Mouse (Mus musculus) kidney, embryonic 16.5 days (tissue): Measurements from ENCODE around the gene Acly. TPM values are rescaled to one million over a fixed set of nuclear protein-coding genes. Genes with fewer than 3 reads are reported as not detected.
"Not testable (repeated sequence)": the region's sequence is repeated elsewhere in the genome, so short reads cannot be mapped to it uniquely, and the experiment has no call there.

Experiments
- ATAC-seq: fragments of 200-750 bp; cut with Nextera tagmentation; 2 replicates; pipeline ENCODE4 v1.8.0; 2017; ENCODE audit warnings: moderate TSS enrichment; ENCODE audit not compliant: low FRiP score, low TSS enrichment
- H3K27ac ChIP-seq: fragments of 300-500 bp; sonication (generic); 2 replicates; pipeline ENCODE4 v1.5.1; 2014; ENCODE audit warnings: low read length
- H3K27me3 ChIP-seq: fragments of 300-500 bp; sonication (generic); 2 replicates; pipeline ENCODE4 v1.6.1; 2014; ENCODE audit warnings: low read length, control low read depth, mixed read lengths; ENCODE audit not compliant: insufficient read depth
- H3K36me3 ChIP-seq: fragments of 300-500 bp; sonication (generic); 2 replicates; pipeline ENCODE4 v1.6.1; 2014; ENCODE audit warnings: low read length, control low read depth, mixed read lengths; ENCODE audit not compliant: insufficient read depth
- H3K4me1 ChIP-seq: fragments of 300-500 bp; sonication (generic); 2 replicates; pipeline ENCODE4 v1.6.1; 2014; ENCODE audit warnings: low read length, control low read depth, mixed read lengths; ENCODE audit not compliant: insufficient read depth
- H3K4me2 ChIP-seq: fragments of 300-500 bp; sonication (generic); replicated peaks from 2 replicates; pipeline ENCODE4 v1.6.1; 2014; ENCODE audit warnings: low read depth, low read length
- H3K4me3 ChIP-seq: fragments of 300-500 bp; sonication (generic); 2 replicates; pipeline ENCODE4 v1.5.1; 2014; ENCODE audit warnings: mild to moderate bottlenecking, low read length
- H3K9ac ChIP-seq: fragments of 300-500 bp; sonication (generic); replicated peaks from 2 replicates; pipeline ENCODE4 v1.6.1; 2014; ENCODE audit warnings: low read length
- H3K9me3 ChIP-seq: fragments of 300-500 bp; sonication (generic); 2 replicates; pipeline ENCODE4 v1.6.1; 2016; ENCODE audit warnings: low read length, control low read depth
- WGBS: fragments of 180-500 bp; shearing (Covaris S2); extraction: QIAGEN DNeasy Blood & Tissue Kit; methylation state at CpG from one replicate; pipeline ENCODE4 v1.1.7; 2014; 5-methylcytosine and 5-hydroxymethylcytosine counted together
- polyA plus RNA-seq: library from polyadenylated mRNA; unstranded; fragments of >200 nt; fragmentation: Nextera tagmentation; extraction: Ambion mirVana; gene quantifications from 2 replicates; pipeline ENCODE4 v1.2.1, GENCODE M21; 2015

The Acly gene
- polyA plus RNA-seq, 1 experiment from 2014 or later: 173 TPM

DNA sequence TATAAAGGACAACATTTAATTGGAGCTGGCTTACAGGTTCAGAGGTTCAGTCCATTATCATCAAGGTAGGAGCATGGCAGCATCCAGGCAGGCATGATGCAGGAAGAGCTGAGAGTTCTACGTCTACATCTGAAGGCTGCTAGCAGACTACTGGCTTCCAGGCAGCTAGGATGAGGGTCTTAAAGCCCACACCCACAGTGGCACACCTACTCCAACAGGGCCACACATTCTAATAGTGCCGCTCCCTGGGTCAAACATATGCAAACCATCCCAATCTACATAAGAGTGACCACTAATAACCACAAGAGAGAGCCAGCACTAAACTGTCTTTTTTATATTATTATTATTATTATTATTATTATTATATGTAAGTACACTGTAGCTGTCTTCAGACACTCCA lies 6.6 kb upstream of the Acly start:
- not testable (repeated sequence) for H3K4me2 ChIP-seq, H3K27ac ChIP-seq, H3K9me3 ChIP-seq, H3K9ac ChIP-seq, ATAC-seq, H3K36me3 ChIP-seq, H3K4me1 ChIP-seq, H3K27me3 ChIP-seq, H3K4me3 ChIP-seq
- 76% methylated on average over 2 of the region's 2 CpGs for WGBS

DNA sequence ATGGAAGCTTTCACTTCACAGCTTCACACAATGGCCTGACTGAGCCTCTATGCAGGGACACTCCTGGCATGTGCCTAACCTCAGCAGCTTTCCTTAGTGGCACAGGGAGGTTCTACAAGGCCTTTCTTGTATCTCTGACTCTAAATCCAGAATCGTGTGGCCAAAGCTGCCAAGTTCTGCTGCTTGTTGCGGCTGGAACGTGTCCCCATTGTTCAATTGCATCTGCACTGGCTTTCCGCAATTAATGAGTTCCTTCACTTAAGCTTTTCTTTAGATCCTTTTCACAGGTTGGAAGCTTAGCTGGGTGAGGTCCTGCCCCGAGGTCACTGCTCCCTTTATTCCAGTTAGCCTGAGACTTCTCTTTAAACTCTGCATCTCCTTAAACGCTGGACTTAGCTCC lies 6.1 kb upstream of the Acly start:
- no peaks in the 10 kb centered on the region for H3K27me3 ChIP-seq
- ATAC-seq: no peak
- H3K36me3 ChIP-seq: no peaks in the 10 kb centered on the region
- no peak overlapping the region for H3K27ac ChIP-seq
- no peak overlapping the region for H3K9ac ChIP-seq
- H3K4me3 ChIP-seq: no peak overlapping the region
- H3K4me1 ChIP-seq: no peaks in the 10 kb centered on the region
- H3K9me3 ChIP-seq: no peaks in the 10 kb centered on the region
- 86% methylated on average over 6 of the region's 6 CpGs for WGBS
- no peak overlapping the region for H3K4me2 ChIP-seq

DNA sequence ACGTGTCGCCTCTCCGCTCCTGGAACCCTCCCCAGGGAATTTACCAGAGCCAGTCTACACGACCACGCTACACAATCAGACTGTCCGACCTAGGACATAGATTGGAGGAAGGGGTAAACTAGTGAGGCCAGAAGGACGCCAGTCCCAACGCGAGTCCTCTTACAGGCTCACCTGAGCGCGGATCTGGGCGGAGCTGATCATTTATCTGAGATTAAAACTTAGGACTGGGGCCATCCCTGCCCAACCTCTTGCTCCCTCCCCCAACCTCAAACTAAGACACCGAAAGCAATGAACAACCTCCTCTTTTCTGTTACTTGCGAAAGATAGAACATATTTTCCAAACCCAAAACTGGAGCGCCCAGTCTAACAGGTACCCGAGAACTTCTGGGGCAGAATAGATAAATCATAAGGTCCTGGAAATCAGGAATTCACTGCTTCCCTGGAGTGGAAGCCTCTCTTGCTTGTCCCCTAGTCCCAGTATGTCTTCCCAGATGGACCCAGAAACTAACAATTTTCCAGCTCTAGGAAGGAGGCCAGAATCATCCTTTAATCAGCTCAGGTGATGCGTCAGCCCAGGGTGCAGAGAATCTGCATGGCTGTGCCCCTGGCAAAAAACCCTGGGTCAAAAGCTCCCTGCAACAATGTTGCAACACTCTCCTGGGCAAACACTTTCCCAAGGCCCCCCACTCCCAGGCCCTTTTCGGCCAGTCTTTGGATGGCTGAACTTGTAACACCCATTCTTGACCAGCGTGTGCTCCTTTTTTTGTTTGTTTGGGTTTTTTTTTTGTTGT lies 770 bp upstream of the Acly start:
- peak; percentile 25; the same call in 1 of the 2 replicates for ATAC-seq
- Histone ChIP-seq H3K4me2 (peak overlapping the region; percentile 86), H3K4me3 (peak overlapping the region; percentile 67), H3K9ac (peak overlapping the region; percentile 71), H3K27me3 (no peaks in the 10 kb centered on the region), H3K4me1 (peaks cover 34% of the 10 kb centered on the region), H3K9me3 (no peaks in the 10 kb centered on the region), H3K27ac (peak overlapping the region; percentile 51), H3K36me3 (peaks cover under 1% of the 10 kb centered on the region; the same call in 1 of the 2 replicates)
- WGBS: 24% methylated on average over 19 of the region's 19 CpGs

- Histone ChIP-seq H3K27ac (peak overlapping the region; percentile 89), H3K36me3 (peaks cover 15% of the 10 kb centered on the region), H3K9me3 (no peaks in the 10 kb centered on the region), H3K4me1 (peaks cover 34% of the 10 kb centered on the region), H3K4me3 (peak overlapping the region; percentile 67), H3K4me2 (peak overlapping the region; percentile 86), H3K9ac (peak overlapping the region; percentile 87), H3K27me3 (no peaks in the 10 kb centered on the region)
- WGBS: 0% methylated on average over 26 of the region's 26 CpGs
- peak; percentile 46 for ATAC-seq
Observed at GRCm38 (mm10) chr11:100527066-100527457, 738 bp downstream of the Acly start.

- WGBS: 15% methylated on average over 15 of the region's 15 CpGs
- Histone ChIP-seq H3K4me3 (peak overlapping the region; percentile 67), H3K27ac (no peak overlapping the region), H3K9me3 (no peaks in the 10 kb centered on the region), H3K27me3 (no peaks in the 10 kb centered on the region), H3K9ac (peak overlapping the region; percentile 87), H3K4me2 (peak overlapping the region; percentile 86), H3K4me1 (peaks cover 34% of the 10 kb centered on the region), H3K36me3 (peaks cover 22% of the 10 kb centered on the region)
- no peak for ATAC-seq
Observed at GRCm38 (mm10) chr11:100526052-100526816, 1.6 kb downstream of the Acly start.

GRCm38 (mm10) chr11:100524987-100525630 lies 2.7 kb downstream of the Acly start:
- H3K36me3 ChIP-seq: peaks cover 25% of the 10 kb centered on the region

DNA sequence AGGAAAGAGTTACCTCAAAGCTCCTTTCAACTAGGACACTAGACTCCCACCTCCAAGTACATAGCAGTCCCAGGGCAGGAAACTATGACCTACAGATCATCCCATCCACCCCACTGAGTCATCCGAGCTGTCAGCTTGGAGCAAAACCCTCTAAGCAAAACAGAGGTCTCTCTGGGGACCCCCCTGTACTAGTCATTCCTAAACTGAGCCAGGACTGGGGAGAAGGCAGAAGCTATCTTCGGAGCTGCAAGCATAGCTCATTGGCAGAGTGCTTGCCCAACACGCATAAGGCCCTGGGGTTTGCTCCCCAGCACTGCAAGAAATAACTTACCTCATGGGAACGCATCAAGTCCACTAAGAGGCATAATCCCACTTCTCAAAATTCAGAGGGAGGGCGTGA lies 3.4 kb downstream of the Acly start:
- Histone ChIP-seq H3K9ac (no peak overlapping the region; the same call in 1 of the 2 replicates), H3K9me3 (no peaks in the 10 kb centered on the region), H3K27me3 (no peaks in the 10 kb centered on the region), H3K4me1 (peaks cover 45% of the 10 kb centered on the region), H3K36me3 (peaks cover 30% of the 10 kb centered on the region), H3K4me3 (no peak overlapping the region), H3K27ac (no peak overlapping the region), H3K4me2 (no peak overlapping the region)
- 84% methylated on average over 5 of the region's 5 CpGs for WGBS
- ATAC-seq: no peak

More at GRCm38 (mm10) chr11:100524987-100525630, 2.7 kb downstream of the Acly start:
- Histone ChIP-seq H3K4me1 (peaks cover 40% of the 10 kb centered on the region), H3K9ac (peak overlapping the region; percentile 87), H3K9me3 (no peaks in the 10 kb centered on the region), H3K27ac (no peak overlapping the region), H3K4me2 (peak overlapping the region; percentile 86), H3K4me3 (peak overlapping the region; percentile 67), H3K27me3 (no peaks in the 10 kb centered on the region)
- ATAC-seq: no peak
- 41% methylated on average over 11 of the region's 11 CpGs for WGBS

GRCm38 (mm10) chr11:100520838-100521237 lies 7.0 kb downstream of the Acly start:
- Histone ChIP-seq H3K4me1 (peaks cover 36% of the 10 kb centered on the region), H3K4me2 (no peak overlapping the region), H3K27ac (peak overlapping the region; percentile 35), H3K36me3 (peaks cover 47% of the 10 kb centered on the region), H3K9ac (no peak overlapping the region), H3K27me3 (no peaks in the 10 kb centered on the region), H3K9me3 (no peaks in the 10 kb centered on the region), H3K4me3 (no peak overlapping the region)
- 41% methylated on average over 15 of the region's 15 CpGs for WGBS
- ATAC-seq: peak; percentile 83

DNA sequence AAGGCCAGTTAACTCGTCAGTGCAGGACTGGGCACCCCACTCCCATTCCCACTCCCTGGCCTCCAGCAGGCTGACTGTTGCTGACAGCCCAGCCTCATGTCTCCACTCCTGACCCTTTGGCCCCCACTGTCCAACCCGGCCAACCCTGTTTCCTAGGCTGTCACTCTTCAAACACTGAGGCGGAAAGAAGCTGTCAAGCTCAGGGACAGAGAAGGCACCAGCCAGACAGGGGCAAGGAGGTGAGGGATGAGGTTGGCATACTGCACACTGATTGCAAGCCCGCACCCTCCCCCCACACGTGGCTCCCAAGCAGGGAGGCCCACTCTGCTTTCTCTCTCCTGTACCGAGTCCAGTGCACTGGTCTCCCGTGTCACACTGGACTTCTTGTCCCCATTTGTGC lies 8.6 kb downstream of the Acly start:
- 55% methylated on average over 7 of the region's 7 CpGs for WGBS
- H3K27ac ChIP-seq: peak overlapping the region; percentile 75

More for the DNA sequence above, 8.6 kb downstream of the Acly start:
- ATAC-seq: no peak
- H3K4me3 ChIP-seq: no peak overlapping the region
- peaks cover 20% of the 10 kb centered on the region for H3K4me1 ChIP-seq
- H3K27me3 ChIP-seq: no peaks in the 10 kb centered on the region
- no peak overlapping the region for H3K4me2 ChIP-seq
- peaks cover 62% of the 10 kb centered on the region for H3K36me3 ChIP-seq
- no peak overlapping the region for H3K9ac ChIP-seq
- H3K9me3 ChIP-seq: no peaks in the 10 kb centered on the region
